Mouse (Mus musculus): ENCODE data around the gene Tle2. TPM values are rescaled to one million over a fixed set of nuclear protein-coding genes. Genes with fewer than 3 reads are reported as not detected.

Gene Tle2
- polyA plus RNA-seq, 1 experiment: 115 TPM

- no peak overlapping the region for H3K27ac ChIP-seq (ENCODE audit: control insufficient read depth, insufficient read depth, low read length)
- peaks cover 21% of the 10 kb centered on the region for H3K4me1 ChIP-seq (replicated peaks; ENCODE audit: control insufficient read depth, insufficient read depth, low read length)
- H3K27me3 ChIP-seq (ENCODE audit: control insufficient read depth, insufficient read depth, low read length): no peaks in the 10 kb centered on the region
- WGBS: 95% methylated on average over 5 of the region's 5 CpGs
- TF ChIP-seq CTCF (IDR thresholded peaks at IDR 0.05; ENCODE audit: borderline replicate concordance, control insufficient read depth, extremely low read depth, insufficient read depth, low read length, poor library complexity): peak; percentile 75; the same call in 1 of the 2 replicates
- TF ChIP-seq POLR2A (IDR thresholded peaks at IDR 0.05; ENCODE audit: control insufficient read depth, extremely low read depth, insufficient read depth, low read length, poor library complexity): no peak
- H3K36me3 ChIP-seq (ENCODE audit: control insufficient read depth, insufficient read depth, low read length): no peaks in the 10 kb centered on the region
- no peak overlapping the region for H3K4me3 ChIP-seq (ENCODE audit: control insufficient read depth, insufficient read depth, low read length)
- DNase-seq: peak; percentile 48
Measured at GRCm38 (mm10) chr10:81553232-81553631, 21.1 kb upstream of the Tle2 start.

- Histone ChIP-seq H3K27me3 (ENCODE audit: control insufficient read depth, insufficient read depth, low read length) (no peaks in the 10 kb centered on the region), H3K27ac (ENCODE audit: control insufficient read depth, insufficient read depth, low read length) (no peak overlapping the region), H3K36me3 (ENCODE audit: control insufficient read depth, insufficient read depth, low read length) (no peaks in the 10 kb centered on the region), H3K4me3 (ENCODE audit: control insufficient read depth, insufficient read depth, low read length) (no peak overlapping the region), H3K4me1 (replicated peaks; ENCODE audit: control insufficient read depth, insufficient read depth, low read length) (peaks cover 25% of the 10 kb centered on the region)
- no peak for DNase-seq
- no peak for TF ChIP-seq POLR2A (IDR thresholded peaks at IDR 0.05; ENCODE audit: control insufficient read depth, extremely low read depth, insufficient read depth, low read length, poor library complexity)
- no peak for TF ChIP-seq CTCF (IDR thresholded peaks at IDR 0.05; ENCODE audit: borderline replicate concordance, control insufficient read depth, extremely low read depth, insufficient read depth, low read length, poor library complexity)
- 86% methylated on average over 6 of the region's 6 CpGs for WGBS
Measured at GRCm38 (mm10) chr10:81553807-81554755, 20.3 kb upstream of the Tle2 start.

DNA sequence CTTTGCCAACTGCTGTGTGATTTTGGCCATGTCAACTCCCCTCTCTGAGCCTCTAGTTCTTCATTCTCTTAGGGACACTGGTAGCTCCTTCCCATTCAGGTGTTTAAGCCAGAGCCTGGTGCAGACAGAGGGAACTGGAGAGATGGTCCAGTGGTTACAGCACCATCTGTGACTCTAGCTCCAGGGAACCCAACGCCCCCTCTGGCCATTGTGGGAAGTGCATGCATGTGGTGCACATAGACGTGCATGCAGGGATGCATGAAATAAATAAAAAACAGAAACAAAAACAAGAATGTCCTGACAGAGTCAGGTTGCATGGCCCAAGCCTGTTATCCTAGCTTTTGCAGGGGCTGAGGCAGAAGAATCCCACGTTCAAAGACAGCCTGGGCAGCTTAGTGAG, 18.1 kb upstream of the Tle2 start:
- WGBS: 87% methylated on average over 3 of the region's 3 CpGs
- no peak for DNase-seq
- no peaks in the 10 kb centered on the region for H3K27me3 ChIP-seq (ENCODE audit: control insufficient read depth, insufficient read depth, low read length)
- peaks cover 21% of the 10 kb centered on the region for H3K4me1 ChIP-seq (replicated peaks; ENCODE audit: control insufficient read depth, insufficient read depth, low read length)
- TF ChIP-seq POLR2A (IDR thresholded peaks at IDR 0.05; ENCODE audit: control insufficient read depth, extremely low read depth, insufficient read depth, low read length, poor library complexity) (no peak), CTCF (IDR thresholded peaks at IDR 0.05; ENCODE audit: borderline replicate concordance, control insufficient read depth, extremely low read depth, insufficient read depth, low read length, poor library complexity) (0 out of 2 replicates have a peak, but pooled peaks have one; percentile 34)
- H3K36me3 ChIP-seq (ENCODE audit: control insufficient read depth, insufficient read depth, low read length): no peaks in the 10 kb centered on the region
- no peak overlapping the region for H3K27ac ChIP-seq (ENCODE audit: control insufficient read depth, insufficient read depth, low read length)
- no peak overlapping the region for H3K4me3 ChIP-seq (ENCODE audit: control insufficient read depth, insufficient read depth, low read length)

DNA sequence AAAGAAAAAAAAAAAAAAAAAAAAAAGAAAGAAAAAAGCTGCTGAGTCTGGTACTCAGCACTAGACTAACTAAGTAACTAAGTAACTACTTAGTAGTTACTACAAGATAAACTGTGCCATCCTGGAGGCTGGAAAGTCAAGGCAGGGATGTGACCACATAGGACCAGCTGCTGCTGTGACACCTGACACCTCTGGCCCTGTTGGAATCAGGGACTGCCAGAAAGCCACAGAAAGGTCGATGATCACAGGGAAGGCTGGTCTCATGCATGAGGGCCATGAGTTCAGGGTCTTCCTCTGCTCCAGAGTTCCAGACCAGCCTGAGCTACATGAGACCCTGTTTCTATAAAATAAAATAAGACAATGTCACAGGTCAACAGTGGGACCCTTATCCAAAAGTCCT, 16.9 kb upstream of the Tle2 start:
- H3K36me3 ChIP-seq (ENCODE audit: control insufficient read depth, insufficient read depth, low read length): peaks cover 10% of the 10 kb centered on the region; the same call in 1 of the 2 replicates
- 41% methylated on average over 1 of the region's 1 CpGs for WGBS
- TF ChIP-seq POLR2A (IDR thresholded peaks at IDR 0.05; ENCODE audit: control insufficient read depth, extremely low read depth, insufficient read depth, low read length, poor library complexity) (no peak), CTCF (IDR thresholded peaks at IDR 0.05; ENCODE audit: borderline replicate concordance, control insufficient read depth, extremely low read depth, insufficient read depth, low read length, poor library complexity) (no peak)
- H3K4me3 ChIP-seq (ENCODE audit: control insufficient read depth, insufficient read depth, low read length): no peak overlapping the region
- H3K4me1 ChIP-seq (replicated peaks; ENCODE audit: control insufficient read depth, insufficient read depth, low read length): peaks cover 25% of the 10 kb centered on the region
- DNase-seq: no peak
- H3K27me3 ChIP-seq (ENCODE audit: control insufficient read depth, insufficient read depth, low read length): no peaks in the 10 kb centered on the region
- no peak overlapping the region for H3K27ac ChIP-seq (ENCODE audit: control insufficient read depth, insufficient read depth, low read length)

- TF ChIP-seq CTCF (IDR thresholded peaks at IDR 0.05; ENCODE audit: borderline replicate concordance, control insufficient read depth, extremely low read depth, insufficient read depth, low read length, poor library complexity) (no peak), POLR2A (IDR thresholded peaks at IDR 0.05; ENCODE audit: control insufficient read depth, extremely low read depth, insufficient read depth, low read length, poor library complexity) (peak; percentile 63)
- WGBS: 2% methylated on average over 46 of the region's 53 CpGs
- peak within 1 kb of the TSS; percentile 92 for H3K27ac ChIP-seq (ENCODE audit: control insufficient read depth, insufficient read depth, low read length)
- peak within 1 kb of the TSS; percentile 90 for H3K4me3 ChIP-seq (ENCODE audit: control insufficient read depth, insufficient read depth, low read length)
- peaks cover 19% of the 10 kb centered on the region; the same call in 1 of the 2 replicates for H3K36me3 ChIP-seq (ENCODE audit: control insufficient read depth, insufficient read depth, low read length)
- DNase-seq: peak; percentile 90
- no peaks in the 10 kb centered on the region for H3K27me3 ChIP-seq (ENCODE audit: control insufficient read depth, insufficient read depth, low read length)
- peaks cover 37% of the 10 kb centered on the region for H3K4me1 ChIP-seq (replicated peaks; ENCODE audit: control insufficient read depth, insufficient read depth, low read length)
Measured at GRCm38 (mm10) chr10:81559163-81559626, 15.2 kb upstream of the Tle2 start, which contains the start of gene Aes. Gene Aes (plus strand): TSS chr10:81559488.

GRCm38 (mm10) chr10:81559627-81560539, 14.5 kb upstream of the Tle2 start:
- peak overlapping the region; percentile 90 for H3K4me3 ChIP-seq (ENCODE audit: control insufficient read depth, insufficient read depth, low read length)
- peaks cover 44% of the 10 kb centered on the region for H3K4me1 ChIP-seq (replicated peaks; ENCODE audit: control insufficient read depth, insufficient read depth, low read length)
- WGBS: under 1% methylated on average over 36 of the region's 36 CpGs
- H3K27ac ChIP-seq (ENCODE audit: control insufficient read depth, insufficient read depth, low read length): peak overlapping the region; percentile 92
- peaks cover 25% of the 10 kb centered on the region for H3K36me3 ChIP-seq (ENCODE audit: control insufficient read depth, insufficient read depth, low read length)
- H3K27me3 ChIP-seq (ENCODE audit: control insufficient read depth, insufficient read depth, low read length): no peaks in the 10 kb centered on the region
- DNase-seq: peak; percentile 86
- TF ChIP-seq POLR2A (IDR thresholded peaks at IDR 0.05; ENCODE audit: control insufficient read depth, extremely low read depth, insufficient read depth, low read length, poor library complexity): peak; percentile 55; the same call in 1 of the 2 replicates
- TF ChIP-seq CTCF (IDR thresholded peaks at IDR 0.05; ENCODE audit: borderline replicate concordance, control insufficient read depth, extremely low read depth, insufficient read depth, low read length, poor library complexity): 0 out of 2 replicates have a peak, but pooled peaks have one; percentile 43
